Mouse (Mus musculus): Measurements from ENCODE around the gene Inafm1. TPM values are rescaled to one million over a fixed set of nuclear protein-coding genes. Genes with fewer than 3 reads are reported as not detected.
A peak's percentile ranks its signal among the peaks of the same experiment; 100 is the strongest.
"Not testable (repeated sequence)": the region's sequence is repeated elsewhere in the genome, so short reads cannot be mapped to it uniquely, and the experiment has no call there.

Inafm1 gene
- 10 to 100 TPM; 32.1 to 33.5 TPM for total RNA-seq (2021)

DNA sequence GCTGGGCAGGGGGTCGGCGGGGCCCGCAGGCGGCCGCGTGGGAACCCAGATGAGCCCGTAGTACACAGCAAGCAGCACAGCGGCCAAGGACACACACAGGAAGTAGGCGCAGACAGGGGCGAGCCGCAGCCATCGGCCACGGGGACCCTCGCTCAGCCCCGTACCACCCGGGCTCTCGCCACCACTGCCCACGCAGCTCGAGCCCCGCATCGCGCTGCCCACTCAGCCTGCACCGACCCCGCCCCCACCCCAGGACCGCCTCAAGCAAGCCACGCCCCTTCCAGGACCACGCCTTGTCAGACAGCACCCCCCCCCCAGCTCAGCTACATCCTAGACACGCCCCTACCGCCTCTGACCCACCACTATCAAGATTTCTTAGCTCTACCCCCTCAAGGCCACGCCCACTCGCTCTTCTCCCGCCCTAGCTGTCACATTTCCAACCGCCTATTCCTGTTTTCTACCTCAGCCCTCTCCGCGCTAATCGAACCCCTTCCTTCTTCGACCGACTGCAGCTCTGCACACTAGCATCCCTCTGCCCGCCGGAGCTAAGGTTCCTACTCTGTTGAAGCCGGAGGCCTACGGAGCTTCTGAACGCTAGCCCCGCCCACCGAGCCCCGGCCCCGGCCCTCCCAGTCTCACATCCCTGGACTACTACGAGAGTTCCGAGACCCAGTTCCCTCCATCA, at the start of gene Inafm1:
Gene Inafm1, minus strand, starts transcription at position 537 of the 685 bp plus-strand sequence.
- intact Hi-C loops (cut with DNase I) = loop anchor here (5.0 kb wide), 1 partner anchor 51 kb away; the partner anchor contains the start of gene Dhx34

DNA sequence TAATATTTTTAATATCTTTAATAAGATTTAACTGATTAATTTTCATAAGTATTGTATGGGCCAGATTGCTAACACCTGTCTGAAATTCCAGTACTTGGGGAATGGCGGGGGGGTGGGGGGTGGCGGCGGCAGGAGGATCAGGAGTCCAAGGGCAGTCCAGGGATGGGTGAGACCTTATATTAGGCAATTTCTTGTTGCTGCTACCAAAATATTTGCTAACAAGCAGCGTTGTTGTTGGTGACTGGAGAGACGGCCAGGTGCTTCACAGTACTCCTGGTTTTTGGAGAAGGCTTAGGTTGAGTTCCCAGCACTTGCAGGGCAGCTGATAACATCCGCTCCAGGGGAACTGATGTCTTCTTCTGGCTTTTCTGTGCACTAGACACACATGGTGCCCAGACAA, 47.1 kb upstream of the Inafm1 start:
- no peak for DNase-seq (ENCODE audit: low spot score in 2 of 2)

More for the DNA sequence above, at the start of gene Inafm1:
- peak; percentile 77 to 78 for DNase-seq (ENCODE audit: low spot score in 2 of 2)

DNA sequence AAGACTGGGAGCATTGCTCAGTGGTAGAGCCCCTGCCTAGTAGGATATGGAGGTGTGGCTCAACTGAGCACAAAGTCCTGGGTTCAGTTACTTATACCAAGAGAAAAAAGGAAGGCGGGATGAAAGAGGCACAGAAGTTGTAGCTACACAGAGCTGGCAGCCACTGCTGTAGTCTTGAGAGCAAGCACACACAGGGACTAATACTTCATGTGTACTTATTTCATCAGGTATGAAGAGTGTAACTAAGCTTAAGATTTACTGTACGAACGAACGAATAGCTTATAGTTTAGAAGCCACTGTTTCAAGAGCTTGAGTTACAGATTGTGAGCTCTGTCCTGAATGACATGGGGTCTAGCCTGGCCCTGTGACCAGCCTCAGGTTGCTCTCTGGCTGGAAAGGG, 45.8 kb upstream of the Inafm1 start:
- DNase-seq (ENCODE audit: low spot score in 2 of 2) = no peak
- intact Hi-C loops (cut with DNase I) = loop anchor here (10.0 kb wide), 1 partner anchor 296 kb away; the partner anchor contains the start of gene Arhgap35

More for the DNA sequence above, 47.1 kb upstream of the Inafm1 start:
- intact Hi-C loops (cut with DNase I) = no loop called here

DNA sequence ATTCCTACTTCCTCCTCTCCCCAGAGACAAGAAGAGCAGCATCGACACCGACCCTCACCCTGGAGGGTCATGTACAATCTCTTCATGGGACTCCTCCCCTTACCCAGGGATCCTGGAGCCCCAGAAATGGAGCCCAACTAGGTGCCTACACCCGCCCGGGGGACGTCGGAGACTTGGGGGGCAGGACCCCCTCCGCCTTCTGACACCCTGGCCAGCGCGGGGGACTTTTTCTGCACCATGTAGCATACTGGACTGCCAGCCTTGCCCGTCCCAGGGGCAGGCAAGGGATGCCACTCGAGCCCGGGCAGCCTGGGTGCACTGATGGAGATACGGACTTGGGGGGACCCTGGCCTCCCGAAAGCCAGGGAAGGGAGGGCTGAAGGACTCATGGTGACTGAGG, 43.7 kb upstream of the Inafm1 start:
- no peak for DNase-seq (ENCODE audit: low spot score in 2 of 2)
- intact Hi-C loops (cut with DNase I) = loop anchor here (10.0 kb wide), 1 partner anchor 298 kb away; the partner anchor contains the start of gene Arhgap35

DNA sequence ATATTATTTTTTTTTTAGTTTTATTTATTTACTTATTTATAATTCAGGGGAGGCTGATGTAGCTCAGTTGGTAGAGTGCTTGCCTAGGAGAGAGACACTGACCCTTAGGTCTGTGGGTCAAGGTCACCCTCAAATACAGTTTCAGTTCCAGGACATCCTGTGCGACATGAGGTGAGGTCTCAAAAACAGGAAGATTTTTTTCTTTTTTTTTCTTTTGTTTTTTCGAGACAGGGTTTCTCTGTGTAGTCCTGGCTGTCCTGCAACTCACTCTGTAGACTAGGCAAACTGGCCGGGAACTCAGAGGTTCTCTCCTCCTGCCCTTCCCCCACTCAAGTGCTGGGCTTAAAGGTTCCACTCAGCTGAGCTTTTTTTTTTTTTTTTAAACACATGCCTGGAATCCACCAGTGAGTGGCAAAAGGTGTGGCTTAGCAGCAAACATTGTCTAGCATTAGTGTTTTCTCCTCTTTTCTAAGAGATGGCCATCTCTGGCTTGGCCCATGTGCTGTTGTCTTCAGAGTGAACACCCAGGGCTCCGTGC, 41.9 kb upstream of the Inafm1 start:
- intact Hi-C loops (cut with DNase I) = loop anchor here (10.0 kb wide), 1 partner anchor 300 kb away; the partner anchor contains the start of gene Arhgap35
- DNase-seq (ENCODE audit: low spot score in 2 of 2) = no peak

DNA sequence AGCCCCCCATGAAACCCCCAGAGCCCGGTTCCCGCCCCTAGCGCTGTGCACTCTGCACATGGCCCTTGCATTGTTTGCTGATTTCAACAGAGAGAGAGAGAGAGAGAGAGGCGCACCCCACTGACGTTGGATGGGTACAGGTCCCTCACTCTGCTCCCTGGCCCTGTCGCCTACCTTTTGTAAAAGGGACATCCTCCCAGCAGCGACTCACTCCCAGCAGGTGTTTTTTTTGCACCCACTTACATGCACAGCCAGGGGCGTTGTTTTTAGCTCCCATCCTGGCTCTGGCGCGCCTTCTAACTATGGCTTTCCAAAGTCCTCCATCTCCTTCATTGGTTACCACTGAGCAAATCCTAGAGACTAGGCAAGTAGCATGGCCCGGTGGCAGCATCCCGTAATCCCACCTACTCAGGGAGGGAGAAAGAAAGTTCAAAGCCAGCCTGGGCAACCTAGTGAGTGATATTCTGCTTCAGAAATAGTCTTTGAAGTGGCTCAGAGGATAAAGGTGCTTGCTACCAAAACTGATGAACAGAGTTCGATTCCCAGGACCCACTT, 40.9 kb upstream of the Inafm1 start:
- DNase-seq (ENCODE audit: low spot score in 2 of 2) = no peak
- intact Hi-C loops (cut with DNase I) = loop anchor here (1.0 to 10.0 kb wide), 2 partner anchors 19 to 301 kb away; partner anchors contain the start of gene Arhgap35

DNA sequence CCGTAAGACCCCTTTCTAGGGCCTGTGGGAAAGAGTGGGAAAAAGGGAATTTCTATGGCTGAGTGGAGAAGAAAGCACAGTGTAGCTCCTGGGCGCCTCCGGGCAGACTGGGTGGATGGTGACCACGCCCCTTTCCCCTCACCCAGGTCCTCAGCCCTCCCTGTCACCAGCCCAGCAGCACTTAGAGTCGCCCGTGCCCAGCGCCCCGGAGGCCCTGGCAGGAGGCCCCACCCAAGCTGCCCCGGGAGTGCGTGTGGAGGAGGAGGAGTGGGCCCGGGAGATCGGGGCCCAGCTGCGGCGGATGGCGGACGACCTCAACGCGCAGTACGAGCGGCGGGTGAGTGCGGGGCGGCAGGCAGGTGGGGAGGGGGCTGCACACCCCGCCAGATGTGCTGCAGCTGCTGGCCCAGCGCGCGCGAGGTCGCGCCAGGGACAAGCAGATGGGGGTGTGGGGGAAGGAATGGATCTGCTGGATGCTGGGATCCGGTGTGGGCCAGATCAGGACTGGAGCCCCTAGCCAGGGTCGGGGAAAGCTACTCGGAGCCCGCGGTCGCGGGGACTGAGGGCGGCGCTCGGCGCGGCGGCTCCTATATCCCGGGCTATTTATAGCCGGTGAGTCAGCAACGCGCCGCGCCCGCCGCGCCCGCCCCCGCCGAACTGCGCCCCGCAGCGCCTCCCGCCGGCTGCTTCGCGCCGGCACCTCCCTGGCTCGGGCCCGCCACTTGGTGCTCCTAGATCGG, 40.2 kb upstream of the Inafm1 start:
- DNase-seq (ENCODE audit: low spot score in 2 of 2) = peak; percentile 81 to 86
- intact Hi-C loops (cut with DNase I) = loop anchor here (1.0 to 10.0 kb wide), 2 partner anchors 18 to 301 kb away; partner anchors contain the start of gene Arhgap35

DNA sequence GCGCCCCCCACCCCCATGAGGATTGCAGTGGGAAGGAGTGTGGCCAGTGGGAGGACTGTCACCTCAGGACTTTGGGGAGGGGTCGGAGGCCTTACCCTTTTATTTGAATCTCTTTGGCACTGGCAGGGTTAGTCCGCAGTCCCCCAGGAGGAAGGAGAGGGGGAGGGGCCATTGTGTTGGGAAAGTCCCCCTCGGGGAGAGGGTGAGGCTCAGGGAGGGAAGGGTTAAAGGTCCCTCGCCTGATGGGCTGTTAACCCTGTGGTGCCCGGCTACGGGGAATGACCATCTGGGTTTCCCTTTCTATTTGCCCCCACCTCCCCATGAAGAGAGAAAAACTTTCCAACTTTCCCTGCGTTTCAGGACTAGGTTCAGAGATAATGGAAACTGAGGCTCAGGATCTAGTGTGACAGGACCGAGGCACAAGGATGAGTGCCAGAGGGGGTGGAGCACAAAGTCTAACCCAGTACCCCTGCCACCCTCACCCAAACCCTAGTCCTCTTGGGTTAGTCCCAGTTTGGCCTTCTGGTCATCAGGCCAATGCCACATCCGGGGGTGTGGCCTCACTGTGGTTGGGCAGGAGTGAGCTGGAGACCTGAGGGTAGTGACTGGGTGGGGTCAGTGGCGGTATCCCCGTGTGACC, 39.4 kb upstream of the Inafm1 start:
- peak in 1 of 2 experiments; percentile 11 for DNase-seq (ENCODE audit: low spot score in 2 of 2)
- intact Hi-C loops (cut with DNase I) = loop anchor here (10.0 kb wide), 1 partner anchor 302 kb away; the partner anchor contains the start of gene Arhgap35

DNA sequence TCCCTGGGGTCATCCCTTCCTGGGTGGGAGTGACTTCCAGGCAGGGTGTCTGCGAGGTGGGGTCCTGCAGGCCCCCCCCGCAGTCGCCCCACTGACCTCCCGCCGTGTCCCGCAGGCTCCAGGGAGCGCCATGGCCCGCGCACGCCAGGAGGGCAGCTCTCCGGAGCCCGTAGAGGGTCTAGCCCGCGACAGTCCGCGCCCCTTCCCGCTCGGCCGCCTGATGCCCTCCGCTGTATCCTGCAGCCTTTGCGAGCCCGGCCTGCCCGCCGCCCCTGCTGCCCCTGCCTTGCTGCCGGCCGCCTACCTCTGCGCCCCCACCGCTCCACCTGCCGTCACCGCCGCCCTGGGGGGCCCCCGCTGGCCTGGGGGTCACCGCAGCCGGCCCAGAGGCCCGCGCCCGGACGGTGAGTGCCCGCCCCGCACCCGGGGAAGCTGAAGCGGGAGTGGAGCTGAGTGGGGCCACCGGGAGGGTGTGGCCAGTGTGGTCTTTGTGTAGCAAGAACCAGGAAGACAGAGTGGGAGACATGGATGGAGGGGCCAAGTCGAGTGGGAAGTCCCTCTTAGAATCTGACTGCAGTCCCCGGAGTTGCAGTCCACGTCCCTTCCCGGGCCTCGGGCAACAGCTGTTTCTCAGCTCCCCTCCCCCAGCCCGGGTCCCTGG, 38.7 kb upstream of the Inafm1 start:
- intact Hi-C loops (cut with DNase I) = loop anchor here (10.0 kb wide), 1 partner anchor 303 kb away; the partner anchor contains the start of gene Arhgap35
- DNase-seq (ENCODE audit: low spot score in 2 of 2) = peak; percentile 17 to 22

DNA sequence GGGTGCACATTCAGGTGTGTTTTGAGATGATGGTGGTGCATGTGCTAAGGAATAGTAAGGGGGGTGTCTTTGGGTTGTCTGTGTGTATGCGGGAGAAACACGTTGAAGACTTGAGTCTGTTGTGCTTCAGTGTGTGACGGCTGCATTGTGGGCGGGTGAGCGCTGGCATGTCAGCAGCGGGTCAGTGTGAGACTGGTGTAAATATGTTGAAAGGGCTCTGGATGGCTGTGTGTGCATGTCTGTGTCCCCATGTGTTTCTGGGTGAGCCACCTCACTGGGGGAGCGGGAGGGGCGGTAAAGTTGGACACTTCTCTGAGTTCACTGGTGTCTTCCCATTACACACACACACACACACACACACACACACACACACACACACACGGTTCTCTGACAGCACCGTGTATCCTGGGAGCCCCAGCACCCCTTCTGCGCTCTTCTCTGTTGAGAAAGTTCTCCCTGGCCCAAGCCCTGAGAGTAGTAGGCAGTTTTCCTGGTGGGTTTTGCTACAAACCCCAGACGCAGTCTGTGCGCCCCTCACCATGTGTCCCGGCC, 38.1 kb upstream of the Inafm1 start:
- intact Hi-C loops (cut with DNase I) = loop anchor here (10.0 kb wide), 1 partner anchor 303 kb away; the partner anchor contains the start of gene Arhgap35
- DNase-seq (ENCODE audit: low spot score in 2 of 2) = peak; percentile 28 to 41

DNA sequence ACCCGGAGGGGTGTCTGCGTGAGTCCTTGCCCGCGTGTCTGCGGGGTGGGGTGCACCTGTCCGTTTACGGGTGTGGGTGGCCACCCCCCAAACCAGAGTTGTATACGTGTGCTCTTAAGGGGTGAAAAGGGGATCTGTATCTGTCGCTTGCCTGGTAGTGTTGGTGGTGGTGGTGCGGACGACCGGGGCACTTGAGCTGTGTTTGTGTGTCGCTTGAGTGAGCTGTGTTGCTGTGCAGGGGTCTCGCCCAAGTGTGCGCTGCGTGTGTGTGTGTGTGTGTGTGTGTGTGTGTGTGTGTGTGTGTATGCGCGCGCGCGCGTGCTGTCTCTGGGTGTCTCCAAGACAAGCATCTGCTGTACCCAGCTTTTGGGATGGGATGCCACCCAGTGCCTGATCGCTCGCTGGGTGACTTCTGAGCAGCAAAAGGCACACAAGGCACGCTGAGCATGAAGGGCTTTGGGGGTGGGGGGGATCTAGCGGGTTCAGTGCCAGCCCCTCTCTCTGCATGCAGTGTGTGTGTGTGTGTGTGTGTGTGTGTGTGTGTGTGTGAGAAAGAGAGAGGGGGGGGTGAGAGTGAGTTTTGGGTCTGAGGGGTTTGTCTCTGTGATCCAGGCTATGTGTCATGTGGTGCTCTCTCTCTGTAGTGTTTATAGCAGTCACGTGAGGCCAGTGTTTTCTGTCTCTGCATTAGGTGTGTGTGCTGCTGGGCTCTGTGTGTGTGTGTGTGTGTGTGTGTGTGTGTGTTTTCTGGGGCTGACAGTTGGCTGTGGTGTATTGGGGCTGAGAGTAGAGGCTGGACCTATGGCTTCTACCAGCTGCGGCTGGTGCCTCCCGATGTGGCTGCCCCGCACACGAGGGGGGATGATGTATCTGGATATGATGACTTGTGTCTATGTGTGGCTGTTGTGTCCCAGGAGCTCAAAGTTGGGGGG, 37.4 kb upstream of the Inafm1 start:
- intact Hi-C loops (cut with DNase I) = loop anchor here (10.0 kb wide), 1 partner anchor 304 kb away; the partner anchor contains the start of gene Arhgap35
- peak; percentile 46 to 62 for DNase-seq (ENCODE audit: low spot score in 2 of 2)

DNA sequence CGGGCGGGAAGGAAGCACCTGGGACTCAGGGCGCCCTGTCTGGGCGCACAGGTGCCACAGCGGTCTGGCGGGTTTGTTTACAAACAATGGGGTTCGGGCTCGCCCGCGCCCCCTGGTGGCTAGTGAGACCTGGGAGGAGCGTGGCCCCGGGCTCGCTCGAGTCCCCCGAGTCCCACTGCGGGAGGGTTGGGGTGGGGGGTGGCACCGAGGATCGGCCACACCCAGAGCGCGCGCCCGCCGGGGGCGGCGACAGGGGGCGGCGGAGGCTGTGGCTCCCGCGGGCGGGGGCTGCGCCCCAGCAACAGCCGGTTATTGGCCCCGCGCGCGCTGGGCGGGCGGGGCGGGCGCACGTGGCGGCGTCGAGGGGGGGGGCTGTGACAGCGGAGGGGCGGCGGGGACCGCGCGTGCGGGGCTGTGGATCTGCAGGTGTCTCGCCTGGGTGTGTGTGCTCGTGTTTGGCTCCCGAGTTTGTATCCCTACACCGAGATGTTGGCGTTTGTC, 36.7 kb upstream of the Inafm1 start:
- DNase-seq (ENCODE audit: low spot score in 2 of 2) = peak; percentile 77
- intact Hi-C loops (cut with DNase I) = loop anchor here (10.0 kb wide), 1 partner anchor 305 kb away; the partner anchor contains the start of gene Arhgap35

DNA sequence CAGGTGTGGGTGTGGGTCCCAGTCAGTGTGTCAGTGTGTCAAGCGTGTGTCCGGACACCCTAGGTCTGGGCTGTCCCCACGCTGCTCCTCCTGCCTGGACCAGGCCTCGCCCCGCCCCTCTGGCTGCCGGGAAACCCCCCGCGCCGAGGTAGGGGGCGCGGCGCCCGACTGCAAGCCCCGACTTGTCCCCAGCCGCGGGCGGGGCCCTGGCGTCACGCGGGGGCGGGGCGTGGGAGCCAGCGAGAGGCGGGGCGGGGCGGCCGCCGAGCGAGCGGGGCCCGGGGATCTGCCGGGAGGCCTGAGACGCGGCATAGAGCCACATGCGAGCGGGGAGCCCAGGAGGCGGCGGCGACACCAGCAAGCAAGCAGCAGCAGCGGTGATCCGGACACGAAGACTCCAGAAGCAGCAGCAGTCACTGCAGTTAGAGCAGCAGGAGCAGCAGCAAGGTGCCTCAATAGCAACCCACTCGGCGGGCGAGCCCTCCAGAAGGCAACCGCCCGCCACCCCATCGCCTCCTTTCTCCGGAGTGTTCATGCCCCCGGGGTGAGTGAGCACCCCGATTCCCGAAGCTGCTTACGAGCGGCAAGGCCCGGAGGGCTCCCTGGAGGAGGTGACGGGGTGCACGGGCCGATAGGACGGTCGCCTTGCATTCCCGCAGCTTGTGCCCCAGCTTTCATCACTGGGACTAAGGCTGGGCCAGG, 36.1 kb upstream of the Inafm1 start:
- peak; percentile 85 to 87 for DNase-seq (ENCODE audit: low spot score in 2 of 2)
- intact Hi-C loops (cut with DNase I) = loop anchor here (10.0 kb wide), 1 partner anchor 305 kb away; the partner anchor contains the start of gene Arhgap35

DNA sequence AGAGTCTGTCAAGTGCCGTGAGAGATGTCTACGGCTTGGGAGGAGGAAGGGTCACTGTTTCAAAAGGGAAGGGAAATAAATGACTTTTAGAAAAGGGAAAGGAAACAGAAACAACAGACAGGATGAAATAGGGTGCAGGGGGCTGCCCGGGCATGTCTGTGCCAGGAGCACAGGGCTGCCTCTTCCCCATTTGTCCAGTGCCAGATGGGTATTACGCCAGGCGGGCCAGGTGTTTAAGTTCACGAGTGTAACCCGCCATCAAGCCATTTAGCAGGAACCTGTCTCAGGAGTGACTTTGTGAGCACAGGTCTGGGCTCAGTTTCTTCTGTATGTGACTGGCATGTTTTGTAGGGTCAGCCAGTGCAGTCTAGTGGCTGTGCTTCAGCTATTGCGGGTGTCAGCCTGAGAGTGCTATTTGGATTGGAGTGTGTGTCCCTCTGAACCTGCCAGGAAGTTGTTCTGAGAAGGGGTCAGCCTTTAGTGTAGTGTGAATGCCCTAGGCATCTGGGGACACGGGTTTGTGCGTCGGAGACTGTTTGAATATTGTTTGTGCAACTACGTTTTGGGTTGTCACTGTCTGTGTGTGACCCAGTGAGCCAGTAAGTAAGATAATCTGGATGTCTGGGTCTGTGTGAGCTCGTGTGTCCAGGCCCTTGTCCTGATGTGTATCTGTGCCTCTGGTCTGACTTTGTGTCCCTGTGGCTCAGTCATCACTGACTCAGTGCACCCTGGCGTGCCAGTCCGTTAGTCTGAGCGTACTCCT, 35.3 kb upstream of the Inafm1 start:
- no peak for DNase-seq (ENCODE audit: low spot score in 2 of 2)
- intact Hi-C loops (cut with DNase I) = no loop called here

DNA sequence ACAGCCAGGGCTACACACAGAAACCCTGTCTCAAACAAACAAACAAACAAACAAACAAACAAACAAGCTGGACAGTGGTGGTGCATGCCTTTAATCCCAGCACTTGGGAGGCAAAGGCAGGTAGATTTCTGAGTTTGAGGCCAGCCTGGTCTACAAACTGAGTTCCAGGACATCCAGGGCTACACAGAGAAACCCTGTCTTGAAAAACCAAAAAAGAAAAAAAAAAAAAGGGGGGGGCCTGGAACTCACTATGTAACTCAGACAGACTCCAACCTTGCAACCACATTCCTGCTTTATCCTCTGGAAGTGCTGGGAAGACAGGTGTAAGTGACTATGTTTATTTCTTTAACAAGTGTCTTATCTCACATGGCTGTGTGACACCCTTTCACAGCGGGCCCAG, 34.7 kb upstream of the Inafm1 start, which contains the start of gene Bbc3:
Gene Bbc3, plus strand, starts transcription at position 301 of the 400 bp plus-strand sequence.
- DNase-seq (ENCODE audit: low spot score in 2 of 2); intact Hi-C loops (cut with DNase I): not testable (repeated sequence)
